Mouse (Mus musculus) testis, adult 2 months (tissue): Measurements from ENCODE around the gene Tnnc1.

Experiments used
- CTCF ChIP-seq: fragments of 200-500 bp; IDR thresholded peaks from 2 replicates; pipeline ENCODE4 v1.5.1; 2012; ENCODE audit warnings: low read depth, mild to moderate bottlenecking, inconsistent platforms, low read length, moderate library complexity; ENCODE audit not compliant: control insufficient read depth, insufficient read depth, insufficient replicate concordance
- POLR2A ChIP-seq: fragments of 200-500 bp; IDR thresholded peaks from 2 replicates; pipeline ENCODE4 v1.6.1; 2012; ENCODE audit warnings: low read depth, mild to moderate bottlenecking, inconsistent platforms, low read length, moderate library complexity; ENCODE audit not compliant: control insufficient read depth

DNA sequence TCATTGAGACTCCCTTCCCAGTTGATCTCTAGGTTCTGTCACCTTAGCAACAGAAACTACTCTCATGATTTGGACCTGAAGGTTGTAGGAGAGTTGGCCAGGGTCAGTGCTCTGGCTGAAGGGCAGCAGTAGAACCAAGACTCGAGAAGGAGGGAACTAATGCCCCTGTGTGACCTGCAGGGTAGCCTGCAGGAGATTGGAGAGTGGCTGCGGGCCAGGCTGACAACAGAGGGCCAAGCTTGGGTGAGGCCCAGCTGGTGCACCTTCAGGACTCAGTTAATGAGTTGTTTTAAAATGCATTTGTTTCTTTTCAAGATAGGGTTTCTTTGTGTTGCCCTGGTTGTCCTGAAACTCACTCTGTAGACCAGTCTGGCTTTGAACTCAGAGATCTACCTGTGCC is 43.1 kb upstream of the Tnnc1 start:
- TF ChIP-seq CTCF: no peak
- TF ChIP-seq POLR2A: no peak
